Comparison of ENCODE assay signal across 30 mouse cellular contexts in the genomic region with DNA sequence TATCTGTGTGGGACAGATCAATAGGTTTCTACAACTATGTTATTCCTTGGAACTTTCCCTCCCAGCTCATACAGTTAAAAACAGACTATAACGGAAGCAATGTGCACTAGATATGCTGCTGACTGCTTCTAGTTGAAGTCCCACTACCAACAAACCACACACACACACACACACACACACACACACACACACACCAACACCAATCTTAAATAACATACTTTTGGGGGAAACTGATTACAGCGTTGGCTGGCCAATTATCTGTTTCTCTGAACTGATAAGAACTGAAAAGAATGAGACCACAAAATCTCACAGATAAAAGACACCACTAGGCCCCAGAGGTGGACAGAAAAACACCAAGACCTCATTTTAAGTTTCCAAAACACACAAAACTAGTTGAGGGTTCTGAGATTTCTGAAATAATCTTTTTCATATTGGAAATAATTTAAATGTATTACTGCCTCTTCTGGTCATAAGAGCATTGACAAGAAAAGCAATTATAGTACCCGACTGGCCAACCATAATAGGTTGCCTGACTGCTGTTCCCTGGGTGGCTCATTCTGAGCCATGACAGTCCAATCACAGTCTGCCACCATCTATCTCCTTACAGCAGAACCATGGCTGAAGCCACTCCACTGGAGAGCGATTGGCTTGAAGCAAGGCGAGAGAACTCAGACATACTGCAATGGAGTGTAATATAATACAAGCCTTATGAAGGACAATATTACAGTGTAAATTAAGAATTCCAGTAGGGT. TPM values are rescaled to one million over a fixed set of nuclear protein-coding genes. Genes with fewer than 3 reads are reported as not detected.
"Had no signal": no experiment of that assay in that cellular context is flagged by ENCODE, and none has a peak within 500 bp of the region (broad histone marks: within the 10 kb centered on the region; RNA-seq: fewer than 3 reads in every experiment).

No protein-coding gene starts in this region.

- H3K9ac ChIP-seq: limb, embryonic 13.5 days; neural tube, embryonic 12.5 days; neural tube, embryonic 15.5 days had no signal

- H3K9me3 ChIP-seq: limb, embryonic 10.5 days; limb, embryonic 13.5 days; megakaryocyte, embryonic 14.5 days; neural tube, embryonic 12.5 days; neural tube, embryonic 15.5 days had no signal

- H3K27me3 ChIP-seq: limb, embryonic 13.5 days; megakaryocyte, embryonic 14.5 days; neural tube, embryonic 12.5 days; neural tube, embryonic 15.5 days had no signal

- H3K27ac ChIP-seq: limb, embryonic 10.5 days; limb, embryonic 13.5 days; neural tube, embryonic 12.5 days; neural tube, embryonic 15.5 days; stomach, postnatal 0 days had no signal

- ATAC-seq: intestine, embryonic 16.5 days had no signal

- DNase-seq: kidney, adult 18-20 months; kidney, adult 9 months; kidney, postnatal 14 days; kidney, postnatal 4 days; lung, adult 2 months; lung, postnatal 14 days; lung, postnatal 4 days; midbrain, embryonic 14.5 days; right cerebral cortex, adult 18-20 months; right cerebral cortex, postnatal 14 days; right cerebral cortex, postnatal 4 days; thymus, postnatal 25 days had no signal

- H3K4me3 ChIP-seq: limb, embryonic 10.5 days; limb, embryonic 13.5 days; megakaryocyte, embryonic 14.5 days; neural tube, embryonic 12.5 days; neural tube, embryonic 15.5 days had no signal

- H3K4me1 ChIP-seq: neural tube, embryonic 12.5 days; neural tube, embryonic 15.5 days had no signal

- H3K4me2 ChIP-seq: limb, embryonic 13.5 days; midbrain, embryonic 11.5 days; neural tube, embryonic 12.5 days; neural tube, embryonic 15.5 days had no signal

- H3K36me3 ChIP-seq: limb, embryonic 10.5 days; limb, embryonic 13.5 days; neural tube, embryonic 12.5 days; neural tube, embryonic 15.5 days had no signal

RNA-seq across cellular contexts. Expression of gene Gm17622, which starts 46.5 kb away (rescaled TPM):
- total RNA-seq: layer of hippocampus, adult 18-20 months; layer of hippocampus, postnatal 14 days; left cerebral cortex, adult 8-10 months; left cerebral cortex, postnatal 25 days; liver, adult 2 months; midbrain, postnatal 0 days had no signal
- polyA plus RNA-seq: intestine, embryonic 16.5 days; kidney, embryonic 16.5 days; limb, embryonic 10.5 days; limb, embryonic 13.5 days; liver, adult 2 months; lung, adult 2 months; lung, embryonic 16.5 days; midbrain, embryonic 11.5 days; midbrain, embryonic 14.5 days; midbrain, postnatal 0 days; neural tube, embryonic 12.5 days; neural tube, embryonic 15.5 days; stomach, embryonic 14.5 days; stomach, postnatal 0 days; thymus, postnatal 0 days had no signal
